Mouse (Mus musculus) spleen, postnatal 10 days (tissue): ENCODE measurements around the gene Myh6.

Source experiments
- DNase-seq, 2 experiments: peaks; one replicate each; pipeline ENCODE4 v3.0.0; 2021 to 2022; ENCODE audit warnings: low spot score in 2 of 2

Gene Myh6

GRCm38 (mm10) chr14:54935904-54936830, 30.6 kb downstream of the Myh6 start, which contains the start of gene Cmtm5:
Cmtm5 (plus strand) TSS chr14:54936261.
- DNase-seq, result no peak

- no peak for DNase-seq
Observed at GRCm38 (mm10) chr14:54932645-54933150, 34.0 kb downstream of the Myh6 start, which contains the start of gene Il25. Il25 (plus strand) TSS chr14:54932695.

- no peak for DNase-seq
Observed at GRCm38 (mm10) chr14:54930431-54930830, 36.3 kb downstream of the Myh6 start.

DNA sequence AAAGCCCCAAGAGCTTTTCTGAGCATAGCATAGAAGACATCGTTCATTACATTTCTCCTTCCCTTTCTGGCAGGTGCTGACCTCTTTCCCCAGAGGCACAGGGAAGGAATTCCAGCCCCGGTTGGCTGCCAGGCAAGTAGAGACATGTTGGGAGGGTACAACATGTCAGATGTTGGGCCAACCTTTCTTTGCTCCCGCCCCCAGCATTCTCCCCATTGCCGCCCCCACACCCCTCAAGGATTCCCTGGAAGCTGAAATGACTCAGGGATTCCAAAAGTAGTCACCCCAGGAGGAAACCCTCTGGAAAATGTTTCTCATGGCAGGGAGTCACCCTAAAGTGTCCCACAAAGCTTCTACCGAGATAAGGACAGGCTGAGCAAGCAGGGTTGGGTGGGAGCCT, 36.9 kb downstream of the Myh6 start:
- DNase-seq, result no peak

DNA sequence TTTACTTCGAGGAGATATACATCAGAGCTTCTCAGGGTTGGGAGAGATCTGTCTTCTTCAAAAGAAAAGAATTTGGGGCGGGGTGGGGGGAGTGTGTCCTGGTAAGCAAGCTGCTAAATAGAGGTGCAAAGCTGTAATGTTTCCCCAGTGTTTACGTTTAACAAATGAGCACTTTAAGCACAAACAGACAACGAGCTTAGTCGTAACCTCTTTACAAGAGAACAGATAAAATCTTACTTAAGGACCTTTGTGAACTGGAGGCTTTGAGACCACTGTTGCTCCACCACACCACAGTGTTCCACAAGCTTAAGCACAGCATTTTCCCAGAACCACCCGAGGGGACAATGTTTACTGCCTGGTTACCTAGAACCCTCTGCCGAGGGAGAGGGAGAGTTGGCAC, 39.4 kb downstream of the Myh6 start:
- DNase-seq, result no peak

DNA sequence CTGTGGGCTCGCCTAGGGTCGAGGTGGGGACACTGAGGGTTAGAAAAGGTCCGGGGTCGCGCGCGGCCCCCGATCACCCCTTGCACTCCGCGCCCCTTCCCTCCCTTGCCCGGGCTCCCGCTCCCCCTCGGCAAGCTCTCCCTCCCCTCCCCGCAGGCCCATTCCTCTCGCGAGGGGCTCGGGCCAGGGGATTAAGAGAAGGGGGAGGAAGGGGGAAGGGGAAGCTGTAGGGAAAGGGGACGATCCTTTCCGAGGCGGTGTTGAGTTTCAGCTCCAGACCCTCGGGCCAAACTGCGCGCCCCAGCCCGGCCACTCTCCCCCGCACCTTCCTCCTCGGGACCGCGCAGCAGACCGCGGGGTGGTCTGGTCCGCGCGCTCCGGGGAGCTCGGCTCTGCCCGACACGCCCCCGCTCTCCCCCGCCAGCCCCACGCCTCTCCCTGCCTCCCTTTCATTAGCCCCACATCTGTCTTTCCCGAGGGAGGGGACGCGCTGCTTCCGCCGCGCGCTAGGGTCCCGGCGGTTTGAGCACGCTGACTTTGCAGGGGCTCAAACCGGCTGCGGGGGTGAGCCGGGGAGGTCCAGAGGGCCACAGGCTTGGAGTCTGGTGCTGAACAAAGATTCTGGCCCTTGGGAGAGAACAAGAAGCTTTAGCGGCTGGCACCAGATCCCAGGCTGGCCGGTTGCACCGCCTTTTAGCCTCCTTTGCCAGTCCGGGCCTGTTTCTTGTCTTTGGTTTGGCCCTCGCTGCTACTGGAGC, 40.1 kb downstream of the Myh6 start:
- no peak for DNase-seq

- DNase-seq, result no peak
Observed at GRCm38 (mm10) chr14:54925349-54926342, 41.1 kb downstream of the Myh6 start, which contains the start of gene Efs. Efs (minus strand) TSS chr14:54926126.

- no peak for DNase-seq
Observed at GRCm38 (mm10) chr14:54924641-54925348, 41.9 kb downstream of the Myh6 start.

GRCm38 (mm10) chr14:54920076-54920685, 46.5 kb downstream of the Myh6 start:
- DNase-seq, result no peak

DNA sequence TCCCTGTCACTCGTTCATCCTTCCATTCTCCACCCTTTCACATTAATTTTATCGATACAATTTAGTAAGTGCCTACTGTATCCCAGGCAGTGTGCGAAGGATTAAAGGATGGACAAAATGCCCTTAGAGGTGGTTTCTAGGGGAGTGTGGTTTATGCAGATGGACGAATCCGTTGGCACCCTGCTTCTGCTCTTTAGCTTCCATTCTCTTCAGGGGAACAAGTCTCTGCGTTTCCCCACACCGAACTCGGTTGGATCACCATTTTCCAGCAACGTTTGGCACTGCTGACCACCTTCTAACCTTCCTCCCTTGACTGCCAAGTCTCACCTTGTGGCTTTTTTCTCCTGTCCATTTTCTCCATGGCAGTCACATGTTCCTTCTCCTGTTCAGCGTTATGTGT, 53.4 kb downstream of the Myh6 start:
- no peak for DNase-seq

DNA sequence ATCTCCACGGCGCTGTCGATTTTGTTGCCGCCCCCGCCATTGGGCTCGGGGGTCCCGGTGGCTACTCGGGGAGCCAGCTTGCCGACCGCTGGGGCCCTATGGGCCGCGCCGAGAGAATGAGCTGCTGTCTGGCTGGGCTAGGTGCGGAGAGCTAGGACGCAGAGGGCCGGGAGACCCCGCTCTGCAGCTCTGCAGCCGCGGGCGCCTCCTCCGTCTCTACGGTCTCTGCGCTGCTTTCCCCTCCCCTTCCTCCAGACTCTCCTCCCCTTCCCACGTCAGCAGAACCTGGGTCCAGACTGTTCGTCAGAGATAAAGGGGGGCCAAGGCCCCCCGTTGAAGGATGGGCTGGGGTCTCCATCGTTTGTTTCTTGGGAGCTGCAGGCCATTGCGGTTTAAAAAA, 53.8 kb downstream of the Myh6 start, which contains the start of gene Slc22a17:
TSS of gene Slc22a17 (minus strand) at position 247 of the 400 bp plus-strand sequence.
- peak in 1 of 2 experiments; percentile 43 for DNase-seq

DNA sequence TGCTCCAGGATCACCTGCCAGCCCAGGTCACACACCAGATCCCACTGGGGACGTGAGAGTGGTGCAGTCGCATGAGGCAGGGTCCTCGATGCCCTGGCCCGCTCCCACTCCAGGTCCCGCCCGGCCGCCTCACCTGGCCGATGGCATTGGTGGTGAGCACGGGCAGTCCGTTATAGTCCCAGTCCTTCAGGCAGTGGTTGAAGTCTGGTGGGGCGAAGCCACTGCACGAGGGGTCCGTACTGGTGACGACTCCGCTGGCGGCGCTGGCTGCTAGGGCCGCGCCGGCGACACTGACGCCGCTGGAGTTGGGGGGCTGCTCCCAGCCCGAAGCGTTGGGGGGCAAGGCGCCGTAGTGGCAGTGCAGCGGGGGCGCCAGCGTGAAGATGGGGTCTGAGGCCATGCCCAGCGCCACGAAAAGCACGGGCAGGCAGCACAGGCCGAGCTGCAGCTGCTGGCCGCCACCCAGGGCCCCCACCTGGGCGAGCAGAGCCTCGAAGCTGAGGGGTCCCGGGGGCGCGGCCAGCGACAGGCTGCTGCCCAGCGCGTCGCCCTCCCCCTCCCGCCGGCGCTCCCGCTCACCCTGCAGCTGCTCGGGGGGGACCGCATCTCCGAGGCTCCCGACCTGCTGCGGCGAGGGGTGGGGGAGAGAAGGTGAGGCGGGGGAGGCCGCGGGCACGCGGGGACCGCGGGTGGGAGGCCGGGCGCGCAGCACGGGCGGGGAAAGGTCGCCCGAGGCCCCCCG, 54.4 kb downstream of the Myh6 start:
- no peak for DNase-seq

DNA sequence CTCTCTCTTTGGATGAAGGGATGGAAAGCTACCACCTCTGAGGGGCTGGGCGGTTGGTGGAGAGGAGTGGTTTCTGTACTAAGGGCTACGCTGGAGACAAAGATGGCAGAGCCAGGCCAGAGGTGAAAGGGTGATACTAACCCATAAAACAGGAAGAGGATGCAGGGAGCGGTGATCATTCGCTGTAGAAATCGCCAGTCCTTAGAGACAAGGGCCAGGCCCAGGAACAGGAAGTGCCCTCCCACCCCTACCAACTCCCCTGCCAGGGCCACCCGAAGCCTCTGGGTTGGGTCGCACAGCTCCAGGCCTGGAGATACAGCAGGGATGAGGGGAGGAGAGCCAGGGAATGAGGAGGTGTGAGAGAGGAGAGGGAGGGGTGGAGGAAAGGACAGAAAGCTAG, 58.0 kb downstream of the Myh6 start:
- DNase-seq, result no peak

- no peak for DNase-seq
Observed at GRCm38 (mm10) chr14:54903641-54904040, 63.1 kb downstream of the Myh6 start.

GRCm38 (mm10) chr14:54900383-54900782, 66.3 kb downstream of the Myh6 start:
- DNase-seq, result peak; percentile 23 to 60

DNA sequence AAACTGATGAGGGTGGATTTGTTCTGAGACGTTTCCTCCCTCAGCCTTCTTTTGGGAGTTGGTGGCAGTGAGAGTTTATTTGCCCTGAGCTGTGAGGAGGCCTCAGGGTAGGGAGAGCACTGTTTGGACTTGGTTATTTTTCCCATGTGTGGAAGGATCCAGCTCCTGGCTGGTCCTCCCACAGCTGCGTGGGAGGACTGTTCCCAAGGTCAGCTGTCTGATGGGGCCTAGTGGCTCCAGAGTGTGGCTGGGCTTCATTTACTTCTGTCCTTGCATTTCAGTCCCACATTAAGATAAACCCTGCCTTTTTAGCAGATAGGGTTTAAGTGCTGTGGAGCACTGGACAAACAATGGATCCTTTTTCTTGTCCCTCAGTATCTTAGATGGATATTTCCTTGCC, 69.3 kb downstream of the Myh6 start:
- DNase-seq, result no peak

- peak; percentile 75 to 81 for DNase-seq
Observed at GRCm38 (mm10) chr14:54894296-54895151, 72.2 kb downstream of the Myh6 start.

- peak; percentile 95 to 98 for DNase-seq
Observed at GRCm38 (mm10) chr14:54893651-54894181, 73.0 kb downstream of the Myh6 start.
